Mouse (Mus musculus): ENCODE measurements around the gene Eef1akmt1.

DNA sequence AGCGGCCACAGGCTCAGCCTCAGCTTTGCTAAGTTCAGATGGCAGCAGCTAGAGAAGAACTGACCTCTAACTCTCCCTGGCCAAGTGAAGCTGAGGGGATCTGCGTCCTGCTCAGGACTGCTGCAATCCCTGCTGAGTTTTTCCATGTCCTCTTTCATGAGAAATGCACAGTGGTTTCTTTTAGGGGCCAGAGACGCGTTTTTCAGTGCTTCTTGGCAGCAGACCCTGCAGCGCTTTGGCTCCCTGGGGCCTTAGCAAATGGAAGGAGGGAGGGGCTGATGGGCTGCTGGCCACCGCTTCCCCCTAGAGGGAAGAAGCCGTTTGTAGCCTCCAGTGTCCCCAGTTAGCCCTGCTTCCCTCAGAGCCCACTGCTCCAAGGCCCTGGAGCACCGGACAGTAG, 36.5 kb downstream of the Eef1akmt1 start:
- TF ChIP-seq CTCF (conservative IDR thresholded peaks at IDR 0.05; ENCODE audit: low read length) (no peak), NANOG (IDR thresholded peaks at IDR 0.05; ENCODE audit: borderline replicate concordance, low read length) (no peak)

Data from E14TG2a.4 (cell line).